In genomic region chr19:57106031-57106430, GRCm38 (mm10) we compare ENCODE assay signal across 31 mouse cellular contexts.
DNase-seq lines count a peak whose midpoint lies in the region; ATAC-seq and TF ChIP-seq lines count a peak whose summit lies in the region.
"Had no signal": no experiment of that assay in that cellular context is flagged by ENCODE, and none has a peak within 500 bp of the region (broad histone marks: within the 10 kb centered on the region; RNA-seq: fewer than 3 reads in every experiment).

No protein-coding gene starts in this region.

- H3K9ac ChIP-seq in heart, adult 2 months (ENCODE audit: low read depth, low read length): no peak overlapping the region
- no peak overlapping the region for H3K9ac ChIP-seq in embryonic facial prominence, embryonic 14.5 days (ENCODE audit: low read depth, low read length)
- no peak overlapping the region for H3K9ac ChIP-seq in limb, embryonic 13.5 days
- H3K9ac ChIP-seq in hindbrain, embryonic 12.5 days: no peak overlapping the region
- H3K9ac ChIP-seq: forebrain, embryonic 12.5 days; forebrain, postnatal 0 days; intestine, embryonic 15.5 days; liver, embryonic 12.5 days; liver, postnatal 0 days; midbrain, embryonic 15.5 days; neural tube, embryonic 15.5 days; stomach, embryonic 15.5 days had no signal

- no peaks in the 10 kb centered on the region; the same call in 1 of the 2 replicates for H3K79me2 ChIP-seq in heart, adult 2 months (replicated peaks; ENCODE audit: control insufficient read depth, insufficient read depth, low read length)

- TF ChIP-seq POLR2A in cerebellum, adult 2 months (IDR thresholded peaks at IDR 0.05; ENCODE audit: borderline replicate concordance, insufficient read depth, low read length): no peak
- TF ChIP-seq POLR2A in heart, adult 2 months (IDR thresholded peaks at IDR 0.05; ENCODE audit: insufficient read depth, low read depth, low read length): no peak

- ATAC-seq in embryonic facial prominence, embryonic 14.5 days (ENCODE audit: low read depth): no peak
- no peak for ATAC-seq in limb, embryonic 13.5 days (ENCODE audit: low FRiP score, low read depth)
- no peak for ATAC-seq in hindbrain, embryonic 12.5 days (ENCODE audit: low FRiP score)
- ATAC-seq: forebrain, postnatal 0 days; hindbrain, postnatal 0 days; intestine, embryonic 15.5 days; liver, embryonic 12.5 days; liver, postnatal 0 days; midbrain, embryonic 15.5 days had no signal

- H3K9me3 ChIP-seq in embryonic facial prominence, embryonic 14.5 days (ENCODE audit: control insufficient read depth, low read length): no peaks in the 10 kb centered on the region
- no peaks in the 10 kb centered on the region for H3K9me3 ChIP-seq in limb, embryonic 13.5 days
- H3K9me3 ChIP-seq in hindbrain, embryonic 12.5 days (replicated peaks): no peaks in the 10 kb centered on the region
- H3K9me3 ChIP-seq: forebrain, embryonic 12.5 days; intestine, embryonic 15.5 days; liver, embryonic 12.5 days; midbrain, embryonic 15.5 days; neural tube, embryonic 15.5 days; stomach, embryonic 15.5 days had no signal

- no peak overlapping the region for H3K4me3 ChIP-seq in cerebellum, adult 2 months (replicated peaks; ENCODE audit: insufficient read depth, low read depth, low read length)
- H3K4me3 ChIP-seq in heart, adult 2 months: no peak overlapping the region
- H3K4me3 ChIP-seq in embryonic facial prominence, embryonic 14.5 days (ENCODE audit: low read depth, low read length): no peak overlapping the region
- H3K4me3 ChIP-seq in limb, embryonic 13.5 days: no peak overlapping the region
- no peak overlapping the region for H3K4me3 ChIP-seq in hindbrain, embryonic 12.5 days
- H3K4me3 ChIP-seq: forebrain, embryonic 12.5 days; intestine, embryonic 15.5 days; liver, embryonic 12.5 days; midbrain, embryonic 15.5 days; neural tube, embryonic 15.5 days; stomach, embryonic 15.5 days had no signal

- H3K4me1 ChIP-seq in cerebellum, adult 2 months (ENCODE audit: control insufficient read depth, insufficient read depth, low read length): peaks cover 36% of the 10 kb centered on the region
- peaks cover 35% of the 10 kb centered on the region for H3K4me1 ChIP-seq in heart, adult 2 months (ENCODE audit: control insufficient read depth, insufficient read depth, low read length)
- peaks cover 41% of the 10 kb centered on the region for H3K4me1 ChIP-seq in embryonic facial prominence, embryonic 14.5 days (ENCODE audit: control insufficient read depth, insufficient read depth, low read length)
- H3K4me1 ChIP-seq in limb, embryonic 13.5 days: peaks cover 46% of the 10 kb centered on the region
- peaks cover 10% of the 10 kb centered on the region; the same call in 1 of the 2 replicates for H3K4me1 ChIP-seq in hindbrain, embryonic 12.5 days

- DNase-seq in cerebellum, adult 2 months: no peak
- DNase-seq in cerebellum, adult 11 months: no peak
- DNase-seq in heart, adult 2 months: peak in 1 of 2 experiments; percentile 16
- no peak for DNase-seq in heart, adult 18-20 months
- DNase-seq in embryonic facial prominence, embryonic 14.5 days (ENCODE audit: low spot score): no peak
- DNase-seq in urinary bladder, postnatal 25 days (ENCODE audit: low spot score): no peak
- DNase-seq: adrenal gland, adult 2 months; adrenal gland, postnatal 36 days; cerebellum, adult 9-10 months; cerebellum, postnatal 36 days; embryo, embryonic 11 days; forebrain, postnatal 0 days; gastrocnemius, postnatal 10 days; kidney, postnatal 10 days; layer of hippocampus, adult 9-11 months; liver, postnatal 0 days; lung, postnatal 10 days; retina, postnatal 1 day; right cerebral cortex, postnatal 14 days; thymus, adult 2 months; thymus, postnatal 4 days had no signal

- peaks cover 55% of the 10 kb centered on the region for H3K36me3 ChIP-seq in heart, adult 2 months (ENCODE audit: control insufficient read depth, insufficient read depth, low read length)
- no peaks in the 10 kb centered on the region for H3K36me3 ChIP-seq in embryonic facial prominence, embryonic 14.5 days (ENCODE audit: control insufficient read depth, insufficient read depth, low read length)
- H3K36me3 ChIP-seq in limb, embryonic 13.5 days: no peaks in the 10 kb centered on the region
- H3K36me3 ChIP-seq in hindbrain, embryonic 12.5 days: no peaks in the 10 kb centered on the region
- H3K36me3 ChIP-seq: forebrain, embryonic 12.5 days; intestine, embryonic 15.5 days; liver, embryonic 12.5 days; midbrain, embryonic 15.5 days; neural tube, embryonic 15.5 days; stomach, embryonic 15.5 days had no signal

- no peaks in the 10 kb centered on the region for H3K27me3 ChIP-seq in cerebellum, adult 2 months (ENCODE audit: control insufficient read depth, insufficient read depth, low read length)
- H3K27me3 ChIP-seq in heart, adult 2 months (ENCODE audit: control insufficient read depth, insufficient read depth, low read length): no peaks in the 10 kb centered on the region
- H3K27me3 ChIP-seq in embryonic facial prominence, embryonic 14.5 days (replicated peaks; ENCODE audit: control insufficient read depth, insufficient read depth, low read length): no peaks in the 10 kb centered on the region
- no peaks in the 10 kb centered on the region for H3K27me3 ChIP-seq in limb, embryonic 13.5 days
- H3K27me3 ChIP-seq in hindbrain, embryonic 12.5 days: no peaks in the 10 kb centered on the region
- H3K27me3 ChIP-seq: forebrain, embryonic 12.5 days; intestine, embryonic 15.5 days; liver, embryonic 12.5 days; midbrain, embryonic 15.5 days; neural tube, embryonic 15.5 days; stomach, embryonic 15.5 days had no signal

- no peak for TF ChIP-seq CTCF in cerebellum, adult 2 months (IDR thresholded peaks at IDR 0.05; ENCODE audit: borderline replicate concordance, insufficient read depth, low read depth, low read length)
- no peak for TF ChIP-seq CTCF in heart, adult 2 months (IDR thresholded peaks at IDR 0.05)

- TF ChIP-seq EP300 in heart, adult 2 months (IDR thresholded peaks at IDR 0.05; ENCODE audit: insufficient read depth, low read depth, low read length): no peak

- H3K4me2 ChIP-seq in embryonic facial prominence, embryonic 14.5 days (ENCODE audit: low read depth, low read length): no peak overlapping the region
- no peak overlapping the region for H3K4me2 ChIP-seq in limb, embryonic 13.5 days (replicated peaks)
- no peak overlapping the region for H3K4me2 ChIP-seq in hindbrain, embryonic 12.5 days (replicated peaks)
- H3K4me2 ChIP-seq: forebrain, embryonic 12.5 days; intestine, embryonic 15.5 days; liver, embryonic 12.5 days; midbrain, embryonic 15.5 days; neural tube, embryonic 15.5 days; stomach, embryonic 15.5 days had no signal

- H3K27ac ChIP-seq in cerebellum, adult 2 months (ENCODE audit: insufficient read depth, low read length): peak overlapping the region; percentile 7; the same call in 1 of the 2 replicates
- H3K27ac ChIP-seq in heart, adult 2 months: peak overlapping the region; percentile 48
- peak overlapping the region; percentile 40; the same call in 1 of the 2 replicates for H3K27ac ChIP-seq in embryonic facial prominence, embryonic 14.5 days (replicated peaks; ENCODE audit: low read depth, low read length)
- H3K27ac ChIP-seq in limb, embryonic 13.5 days: peak overlapping the region; percentile 29; the same call in 1 of the 2 replicates
- no peak overlapping the region for H3K27ac ChIP-seq in hindbrain, embryonic 12.5 days
- H3K27ac ChIP-seq: forebrain, embryonic 12.5 days; intestine, embryonic 15.5 days; liver, embryonic 12.5 days; macrophage; midbrain, embryonic 15.5 days; stomach, embryonic 15.5 days had no signal

- WGBS in cerebellum, adult 2 months: 97% methylated on average over 3 of the region's 3 CpGs
- WGBS in heart, adult 2 months: 100% methylated on average over 3 of the region's 3 CpGs
- WGBS in embryonic facial prominence, embryonic 14.5 days: 97% methylated on average over 3 of the region's 3 CpGs
- 100% methylated on average over 3 of the region's 3 CpGs for WGBS in limb, embryonic 13.5 days
- WGBS in hindbrain, embryonic 12.5 days: 98% methylated on average over 3 of the region's 3 CpGs

- intact Hi-C loops in heart, adult 2 months (cut with DNase I): no loop called here
